Mouse (Mus musculus): ENCODE results near the gene Dnajc19. TPM values are rescaled to one million over a fixed set of nuclear protein-coding genes. Genes with fewer than 3 reads are reported as not detected.

Dnajc19 gene
- total RNA-seq, 1 experiment, result 142 TPM

- peak within 1 kb of the TSS; percentile 100 for H3K9ac ChIP-seq (ENCODE audit: insufficient read depth, low read depth, low read length, poor library complexity, severe bottlenecking)
- H3K36me3 ChIP-seq (ENCODE audit: control insufficient read depth, insufficient read depth, low read length, poor library complexity, severe bottlenecking), result no peaks in the 10 kb centered on the region; the same call in 1 of the 2 replicates
- no peaks in the 10 kb centered on the region for H3K9me3 ChIP-seq (ENCODE audit: control insufficient read depth, insufficient read depth, low read depth, low read length)
- TF ChIP-seq CHD2 (IDR thresholded peaks at IDR 0.05; ENCODE audit: low read depth, low read length), result no peak
- TF ChIP-seq MAFK (IDR thresholded peaks at IDR 0.05; ENCODE audit: insufficient read depth, low read depth, low read length), result no peak
- in situ Hi-C loops (cut with MboI; ENCODE audit: low sequenced_read_pairs in 2 of 2, unreplicated experiment in 2 of 2), result no loop called here
- DNase-seq (ENCODE audit: low read depth, low spot score), result no peak
- H3K4me3 ChIP-seq (ENCODE audit: insufficient read depth in 1 of 2, low read depth in 1 of 2, low read length in 2 of 2, poor library complexity in 1 of 2, severe bottlenecking in 1 of 2), result peak within 1 kb of the TSS; percentile 100
- peak within 1 kb of the TSS; percentile 91 for H3K27ac ChIP-seq (ENCODE audit: insufficient read depth, low read depth, low read length, poor library complexity, severe bottlenecking)
- H3K4me1 ChIP-seq (ENCODE audit: control insufficient read depth in 2 of 2, insufficient read depth in 2 of 2, low read length in 2 of 2, poor library complexity in 1 of 2), result peaks cover 2 to 13% of the 10 kb centered on the region in 2 experiments; a peak in 2 of 4 replicates
Measured at GRCm38 (mm10) chr3:34019540-34020381, 61.4 kb downstream of the Dnajc19 start, which contains the start of gene Fxr1. TSS of gene Fxr1 (plus strand) at chr3:34019943.

- H3K9ac ChIP-seq (ENCODE audit: insufficient read depth, low read depth, low read length, poor library complexity, severe bottlenecking), result no peak overlapping the region
- no peak for DNase-seq (ENCODE audit: low read depth, low spot score)
- H3K36me3 ChIP-seq (ENCODE audit: control insufficient read depth, insufficient read depth, low read length, poor library complexity, severe bottlenecking), result no peaks in the 10 kb centered on the region
- peak overlapping the region; percentile 88 for H3K27ac ChIP-seq (ENCODE audit: insufficient read depth, low read depth, low read length, poor library complexity, severe bottlenecking)
- H3K4me3 ChIP-seq (ENCODE audit: insufficient read depth in 1 of 2, low read depth in 1 of 2, low read length in 2 of 2, poor library complexity in 1 of 2, severe bottlenecking in 1 of 2), result 0 out of 4 replicates have a peak overlapping the region, but pooled peaks of 1 of the 2 experiments have one; percentile 5
- in situ Hi-C loops (cut with MboI; ENCODE audit: low sequenced_read_pairs in 2 of 2, unreplicated experiment in 2 of 2), result no loop called here
- TF ChIP-seq CHD2 (IDR thresholded peaks at IDR 0.05; ENCODE audit: low read depth, low read length) (peak; percentile 56; the same call in 1 of the 2 replicates), ZC3H11A (IDR thresholded peaks at IDR 0.05; ENCODE audit: borderline replicate concordance, low read depth, low read length) (no peak), ZNF384 (IDR thresholded peaks at IDR 0.05; ENCODE audit: low read depth, low read length) (no peak)
- no peaks in the 10 kb centered on the region for H3K9me3 ChIP-seq (ENCODE audit: control insufficient read depth, insufficient read depth, low read depth, low read length)
- H3K4me1 ChIP-seq (ENCODE audit: control insufficient read depth in 2 of 2, insufficient read depth in 2 of 2, low read length in 2 of 2, poor library complexity in 1 of 2), result peaks cover 21 to 22% of the 10 kb centered on the region in 2 experiments
Measured at GRCm38 (mm10) chr3:34008191-34008590, 72.9 kb downstream of the Dnajc19 start.

GRCm38 (mm10) chr3:34007611-34008010, 73.5 kb downstream of the Dnajc19 start:
- Histone ChIP-seq H3K4me1 (ENCODE audit: control insufficient read depth in 2 of 2, insufficient read depth in 2 of 2, low read length in 2 of 2, poor library complexity in 1 of 2) (peaks cover 21 to 25% of the 10 kb centered on the region in 2 experiments), H3K27ac (ENCODE audit: insufficient read depth, low read depth, low read length, poor library complexity, severe bottlenecking) (peak overlapping the region; percentile 68), H3K9ac (ENCODE audit: insufficient read depth, low read depth, low read length, poor library complexity, severe bottlenecking) (no peak overlapping the region), H3K36me3 (ENCODE audit: control insufficient read depth, insufficient read depth, low read length, poor library complexity, severe bottlenecking) (no peaks in the 10 kb centered on the region), H3K4me3 (ENCODE audit: insufficient read depth in 1 of 2, low read depth in 1 of 2, low read length in 2 of 2, poor library complexity in 1 of 2, severe bottlenecking in 1 of 2) (0 out of 4 replicates have a peak overlapping the region, but pooled peaks of 1 of the 2 experiments have one; percentile 5), H3K9me3 (ENCODE audit: control insufficient read depth, insufficient read depth, low read depth, low read length) (no peaks in the 10 kb centered on the region)
- DNase-seq (ENCODE audit: low read depth, low spot score), result peak; percentile 59
- TF ChIP-seq MAFK (IDR thresholded peaks at IDR 0.05; ENCODE audit: insufficient read depth, low read depth, low read length) (no peak), ZNF384 (IDR thresholded peaks at IDR 0.05; ENCODE audit: low read depth, low read length) (no peak), ZC3H11A (IDR thresholded peaks at IDR 0.05; ENCODE audit: borderline replicate concordance, low read depth, low read length) (no peak), CHD2 (IDR thresholded peaks at IDR 0.05; ENCODE audit: low read depth, low read length) (no peak), HCFC1 (IDR thresholded peaks at IDR 0.05; ENCODE audit: borderline replicate concordance, insufficient read depth, low read length) (no peak)
- in situ Hi-C loops (cut with MboI; ENCODE audit: low sequenced_read_pairs in 2 of 2, unreplicated experiment in 2 of 2), result no loop called here

DNA sequence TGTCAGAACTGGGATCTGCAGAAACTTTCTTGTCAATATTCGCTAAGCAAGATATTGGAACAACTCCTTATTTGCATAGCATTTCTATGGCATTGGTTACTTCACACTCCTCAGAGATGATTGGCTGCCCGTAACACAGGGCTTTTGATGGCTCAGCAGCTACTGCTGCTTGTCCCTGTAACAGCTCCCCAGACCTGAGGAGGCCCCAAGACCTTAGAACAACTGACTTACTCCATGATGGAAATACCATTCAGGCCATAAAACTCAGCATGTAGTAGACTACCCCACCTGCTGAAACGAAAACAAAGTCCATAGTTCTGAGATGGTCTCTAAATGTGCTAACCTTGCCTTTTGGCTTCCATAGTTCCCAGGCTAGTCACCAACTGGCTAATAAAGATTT, 74.3 kb downstream of the Dnajc19 start:
- DNase-seq (ENCODE audit: low read depth, low spot score), result no peak
- Histone ChIP-seq H3K9ac (ENCODE audit: insufficient read depth, low read depth, low read length, poor library complexity, severe bottlenecking) (no peak overlapping the region), H3K4me1 (ENCODE audit: control insufficient read depth in 2 of 2, insufficient read depth in 2 of 2, low read length in 2 of 2, poor library complexity in 1 of 2) (peaks cover 21 to 25% of the 10 kb centered on the region in 2 experiments), H3K27ac (ENCODE audit: insufficient read depth, low read depth, low read length, poor library complexity, severe bottlenecking) (peak overlapping the region; percentile 48; the same call in 1 of the 2 replicates), H3K36me3 (ENCODE audit: control insufficient read depth, insufficient read depth, low read length, poor library complexity, severe bottlenecking) (no peaks in the 10 kb centered on the region), H3K9me3 (ENCODE audit: control insufficient read depth, insufficient read depth, low read depth, low read length) (no peaks in the 10 kb centered on the region), H3K4me3 (ENCODE audit: insufficient read depth in 1 of 2, low read depth in 1 of 2, low read length in 2 of 2, poor library complexity in 1 of 2, severe bottlenecking in 1 of 2) (no peak overlapping the region)
- in situ Hi-C loops (cut with MboI; ENCODE audit: low sequenced_read_pairs in 2 of 2, unreplicated experiment in 2 of 2), result no loop called here
- TF ChIP-seq ZNF384 (IDR thresholded peaks at IDR 0.05; ENCODE audit: low read depth, low read length) (0 out of 2 replicates have a peak, but pooled peaks have one; percentile 13), ZC3H11A (IDR thresholded peaks at IDR 0.05; ENCODE audit: borderline replicate concordance, low read depth, low read length) (no peak), HCFC1 (IDR thresholded peaks at IDR 0.05; ENCODE audit: borderline replicate concordance, insufficient read depth, low read length) (no peak), CHD2 (IDR thresholded peaks at IDR 0.05; ENCODE audit: low read depth, low read length) (no peak), MAFK (IDR thresholded peaks at IDR 0.05; ENCODE audit: insufficient read depth, low read depth, low read length) (0 out of 2 replicates have a peak, but pooled peaks have one; percentile 27)

All from ES-E14 (cell line).